9 mouse cellular contexts compared by ENCODE assay signal in the genomic region with DNA sequence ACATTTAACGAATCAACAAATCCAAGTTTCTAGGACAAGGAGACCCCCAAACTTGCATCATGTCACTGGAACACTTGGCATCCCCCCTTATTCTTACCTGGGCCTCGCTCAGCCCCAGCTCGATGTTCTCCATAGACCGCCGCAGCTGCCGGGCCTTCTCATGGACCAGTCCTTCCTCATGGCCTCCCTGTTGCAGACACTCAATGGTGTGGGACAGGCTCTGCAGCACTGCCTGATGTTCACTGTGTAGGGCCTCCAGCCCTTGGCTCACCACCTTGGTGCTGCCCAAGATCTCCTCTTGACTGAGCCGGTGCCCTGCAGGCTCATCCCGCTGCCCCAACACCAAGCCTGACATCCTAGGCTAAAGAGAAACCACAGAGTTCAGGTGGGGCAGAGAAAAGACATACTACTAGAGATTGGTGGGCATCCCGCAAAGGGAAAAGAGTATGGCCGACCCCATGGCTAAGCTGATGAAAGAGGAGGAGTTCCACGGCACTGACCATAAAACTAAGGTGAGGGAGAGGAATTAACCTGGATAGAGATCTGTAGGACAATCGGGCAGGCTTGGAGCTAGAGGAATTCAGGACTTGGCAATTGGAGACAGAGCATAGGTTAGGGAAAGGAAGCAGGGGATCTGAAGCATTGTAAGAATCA. TPM values are rescaled to one million over a fixed set of nuclear protein-coding genes. Genes with fewer than 3 reads are reported as not detected.
DNase-seq lines count a peak whose midpoint lies in the region; ATAC-seq and TF ChIP-seq lines count a peak whose summit lies in the region.
"Had no signal": no experiment of that assay in that cellular context is flagged by ENCODE, and none has a peak within 500 bp of the region (broad histone marks: within the 10 kb centered on the region; RNA-seq: fewer than 3 reads in every experiment).

No protein-coding gene starts in this region.

- H3K27ac ChIP-seq in gastrocnemius, adult 2 months, result peak overlapping the region; percentile 99
- no peak overlapping the region for H3K27ac ChIP-seq in hindbrain, embryonic 11.5 days (ENCODE audit: low read depth, low read length)
- 0 out of 2 replicates have a peak overlapping the region, but pooled peaks have one; percentile 73 for H3K27ac ChIP-seq in macrophage

- no peak for ATAC-seq in hindbrain, embryonic 11.5 days (ENCODE audit: low FRiP score)
- ATAC-seq in megakaryocyte-erythroid progenitor cell, adult 5-6 weeks (replicated peaks; ENCODE audit: low FRiP score, low TSS enrichment, poor library complexity, severe bottlenecking), result no peak

- H3K36me3 ChIP-seq in E14TG2a.4 (ENCODE audit: insufficient read depth, low read length) (peaks cover 42% of the 10 kb centered on the region), macrophage (ENCODE audit: inconsistent target) (peaks cover 4% of the 10 kb centered on the region; the same call in 1 of the 2 replicates)
- 0 out of 2 replicates have a peak, but pooled peaks cover 6% of the 10 kb centered on the region for H3K36me3 ChIP-seq in hindbrain, embryonic 11.5 days (ENCODE audit: control insufficient read depth, insufficient read depth, low read length)

- 89% methylated on average over 12 of the region's 12 CpGs for WGBS in hindbrain, embryonic 11.5 days
- WGBS in macrophage (ENCODE audit: missing documents), result 95% methylated on average over 11 of the region's 12 CpGs

- H3K9me3 ChIP-seq in E14TG2a.4 (ENCODE audit: low read length), result no peaks in the 10 kb centered on the region
- no peaks in the 10 kb centered on the region for H3K9me3 ChIP-seq in hindbrain, embryonic 11.5 days (ENCODE audit: control insufficient read depth, low read length)

- H3K4me2 ChIP-seq in hindbrain, embryonic 11.5 days (replicated peaks; ENCODE audit: low read depth, low read length), result 0 out of 2 replicates have a peak overlapping the region, but pooled peaks have one; percentile 6

- H3K27me3 ChIP-seq in E14TG2a.4 (ENCODE audit: insufficient read depth, low read length), result no peaks in the 10 kb centered on the region
- no peaks in the 10 kb centered on the region for H3K27me3 ChIP-seq in hindbrain, embryonic 11.5 days (ENCODE audit: control insufficient read depth, insufficient read depth, low read length)

- TF ChIP-seq CTCF in gastrocnemius, adult 2 months (IDR thresholded peaks at IDR 0.05), result no peak
- TF ChIP-seq CTCF in E14TG2a.4 (conservative IDR thresholded peaks at IDR 0.05; ENCODE audit: low read length), result no peak

- H3K4me3 ChIP-seq in gastrocnemius, adult 2 months, result peak overlapping the region; percentile 80
- H3K4me3 ChIP-seq in E14TG2a.4 (replicated peaks; ENCODE audit: low read length), result peak overlapping the region; percentile 98
- H3K4me3 ChIP-seq in hindbrain, embryonic 11.5 days (ENCODE audit: low read depth, low read length), result no peak overlapping the region
- H3K4me3 ChIP-seq in macrophage (ENCODE audit: inconsistent target), result no peak overlapping the region

- peaks cover 27% of the 10 kb centered on the region for H3K79me2 ChIP-seq in macrophage (ENCODE audit: inconsistent target)

- H3K9ac ChIP-seq in hindbrain, embryonic 11.5 days (ENCODE audit: low read depth, low read length), result 0 out of 2 replicates have a peak overlapping the region, but pooled peaks have one; percentile 19

- DNase-seq in gastrocnemius, adult 2 months, result no peak
- no peak for DNase-seq in gastrocnemius, postnatal 4 days (ENCODE audit: low spot score in 2 of 2)
- DNase-seq in hindbrain, embryonic 11.5 days (ENCODE audit: low spot score), result no peak
- DNase-seq in left cerebral cortex, adult 18-20 months (ENCODE audit: low spot score in 2 of 2), result no peak
- DNase-seq in retina, postnatal 1 day, result no peak
- DNase-seq: thymus, postnatal 4 days had no signal

- intact Hi-C loops in gastrocnemius, adult 2 months (cut with DNase I), result loop anchor here (2.0 kb wide), 1 partner anchor 69 kb away; no protein-coding TSS in a partner anchor

- peaks cover 59% of the 10 kb centered on the region for H3K4me1 ChIP-seq in E14TG2a.4 (replicated peaks; ENCODE audit: low read depth, low read length)
- no peaks in the 10 kb centered on the region for H3K4me1 ChIP-seq in hindbrain, embryonic 11.5 days (replicated peaks; ENCODE audit: control insufficient read depth, insufficient read depth, low read length)

RNA-seq across cellular contexts. Expression of a gene that starts 1.5 kb away (rescaled TPM):
- total RNA-seq in gastrocnemius, adult 2 months (2021), result 10 to 100 TPM; 10.9 to 13.1 TPM
- total RNA-seq in gastrocnemius, postnatal 4 days (2021), result 10 to 100 TPM; 21.6 to 24.1 TPM
- 22.7 and 29.8 TPM in 2 replicates for polyA plus RNA-seq in hindbrain, embryonic 11.5 days (2014; fragmentation: Nextera tagmentation; extraction: Ambion mirVana)
- 10 to 100 TPM in 18 of 26 experiments, 1 to 10 TPM in 7, under 1 TPM in 1; 0.75 to 65.3 (median 13.7) TPM for total RNA-seq in macrophage (2018; cell fraction: chromatin; rRNA removed)
- total RNA-seq in macrophage (2018; cell fraction: cytosol; rRNA removed), result 10 to 100 TPM; 21.0 to 67.7 (median 39.1) TPM
- total RNA-seq in macrophage (2018; cell fraction: nucleus; rRNA removed), result 10 to 100 TPM in 21 of 26 experiments, 1 to 10 TPM in 5; 5.5 to 47.7 (median 18.4) TPM
- polyA plus RNA-seq in macrophage (2018), result 41.6 to 48.1 TPM (median 47.7 TPM) in 3 replicates
- 5.8 and 6.9 TPM in 2 replicates for total RNA-seq in megakaryocyte-erythroid progenitor cell, adult 5-6 weeks (2014; fragmentation: Nextera tagmentation)
- 5.6 and 5.9 TPM in 2 replicates for total RNA-seq in megakaryocyte-erythroid progenitor cell, adult 5-6 weeks (2017)
- total RNA-seq in left cerebral cortex, adult 18-20 months (2021), result 10 to 100 TPM; 24.3 to 26.2 TPM

RNA-seq across cellular contexts. Expression of a gene that starts 1.8 kb away (rescaled TPM):
- total RNA-seq in gastrocnemius, adult 2 months (2021), result 100 to 1,000 TPM in 1 of 2 experiments, 10 to 100 TPM in 1; 82.7 to 120 TPM
- total RNA-seq in gastrocnemius, postnatal 4 days (2021), result 100 to 1,000 TPM; 104 to 107 TPM
- polyA plus RNA-seq in hindbrain, embryonic 11.5 days (2014; fragmentation: Nextera tagmentation; extraction: Ambion mirVana), result 94.8 and 95.2 TPM in 2 replicates
- 10 to 100 TPM in 14 of 26 experiments, 1 to 10 TPM in 12; 2.0 to 26.5 (median 12.4) TPM for total RNA-seq in macrophage (2018; cell fraction: chromatin; rRNA removed)
- total RNA-seq in macrophage (2018; cell fraction: cytosol; rRNA removed), result 10 to 100 TPM; 23.2 to 51.7 (median 39.6) TPM
- 10 to 100 TPM in 21 of 26 experiments, 1 to 10 TPM in 5; 4.9 to 37.1 (median 15.6) TPM for total RNA-seq in macrophage (2018; cell fraction: nucleus; rRNA removed)
- 34.1 to 78.8 TPM (median 41.5 TPM) in 3 replicates for polyA plus RNA-seq in macrophage (2018)
- 74.7 and 190 TPM in 2 replicates for total RNA-seq in megakaryocyte-erythroid progenitor cell, adult 5-6 weeks (2014; fragmentation: Nextera tagmentation)
- 82.2 and 97.0 TPM in 2 replicates for total RNA-seq in megakaryocyte-erythroid progenitor cell, adult 5-6 weeks (2017)
- total RNA-seq in left cerebral cortex, adult 18-20 months (2021), result 10 to 100 TPM; 51.8 to 53.0 TPM

RNA-seq across cellular contexts. Expression of a gene that starts 5.9 kb away (rescaled TPM):
- total RNA-seq in gastrocnemius, adult 2 months (2021), result 1 to 10 TPM; 2.9 to 5.6 TPM
- 100 to 1,000 TPM; 100 to 101 TPM for total RNA-seq in gastrocnemius, postnatal 4 days (2021)
- polyA plus RNA-seq in hindbrain, embryonic 11.5 days (2014; fragmentation: Nextera tagmentation; extraction: Ambion mirVana), result 25.9 and 30.5 TPM in 2 replicates
- total RNA-seq in macrophage (2018; cell fraction: chromatin; rRNA removed), result 10 to 100 TPM in 16 of 26 experiments, 1 to 10 TPM in 10; 2.7 to 30.0 (median 12.8) TPM
- total RNA-seq in macrophage (2018; cell fraction: cytosol; rRNA removed), result 10 to 100 TPM in 8 of 26 experiments, 1 to 10 TPM in 18; 3.3 to 13.4 (median 6.7) TPM
- 10 to 100 TPM in 10 of 26 experiments, 1 to 10 TPM in 16; 4.2 to 18.6 (median 8.9) TPM for total RNA-seq in macrophage (2018; cell fraction: nucleus; rRNA removed)
- 6.2 to 8.8 TPM (median 7.3 TPM) in 3 replicates for polyA plus RNA-seq in macrophage (2018)
- total RNA-seq in megakaryocyte-erythroid progenitor cell, adult 5-6 weeks (2014; fragmentation: Nextera tagmentation), result 11.2 and 12.6 TPM in 2 replicates
- 6.6 and 12.6 TPM in 2 replicates for total RNA-seq in megakaryocyte-erythroid progenitor cell, adult 5-6 weeks (2017)
- 10 to 100 TPM; 26.1 to 27.1 TPM for total RNA-seq in left cerebral cortex, adult 18-20 months (2021)

RNA-seq across cellular contexts. Expression of a gene that starts 15.0 kb away (rescaled TPM):
- total RNA-seq in gastrocnemius, adult 2 months (2021), result under 1 TPM; 0.28 to 0.78 TPM
- total RNA-seq in gastrocnemius, postnatal 4 days (2021), result 10 to 100 TPM; 46.2 to 50.0 TPM
- 16.0 and 21.5 TPM in 2 replicates for polyA plus RNA-seq in hindbrain, embryonic 11.5 days (2014; fragmentation: Nextera tagmentation; extraction: Ambion mirVana)
- total RNA-seq in macrophage (2018; cell fraction: chromatin; rRNA removed), result 1 to 10 TPM in 2 of 26 experiments, under 1 TPM in 6, not detected in 18; 0.19 to 8.8 (median 0.39) TPM
- under 1 TPM in 15 of 26 experiments, not detected in 11; 0.03 to 0.19 (median 0.04) TPM for total RNA-seq in macrophage (2018; cell fraction: cytosol; rRNA removed)
- 1 to 10 TPM in 1 of 26 experiments, under 1 TPM in 5, not detected in 20; 0.15 to 1.6 (median 0.18) TPM for total RNA-seq in macrophage (2018; cell fraction: nucleus; rRNA removed)
- 0.04 to 0.14 TPM in 2 of 3 replicates, not detected in the other for polyA plus RNA-seq in macrophage (2018)
- total RNA-seq in megakaryocyte-erythroid progenitor cell, adult 5-6 weeks (2014; fragmentation: Nextera tagmentation), result 0.12 and 0.20 TPM in 2 replicates
- total RNA-seq in megakaryocyte-erythroid progenitor cell, adult 5-6 weeks (2017), result 0.14 and 0.53 TPM in 2 replicates
- 10 to 100 TPM in 1 of 2 experiments, 1 to 10 TPM in 1; 9.5 to 10.1 TPM for total RNA-seq in left cerebral cortex, adult 18-20 months (2021)

RNA-seq across cellular contexts. Expression of a gene that starts 29.9 kb away (rescaled TPM):
- total RNA-seq in gastrocnemius, adult 2 months (2021), result 10 to 100 TPM in 1 of 2 experiments, 1 to 10 TPM in 1; 7.9 to 12.6 TPM
- total RNA-seq in gastrocnemius, postnatal 4 days (2021), result 10 to 100 TPM; 17.9 to 21.6 TPM
- polyA plus RNA-seq in hindbrain, embryonic 11.5 days (2014; fragmentation: Nextera tagmentation; extraction: Ambion mirVana), result 57.9 and 58.4 TPM in 2 replicates
- total RNA-seq in macrophage (2018; cell fraction: chromatin; rRNA removed), result 10 to 100 TPM in 24 of 26 experiments, 1 to 10 TPM in 2; 7.2 to 26.0 (median 17.8) TPM
- total RNA-seq in macrophage (2018; cell fraction: cytosol; rRNA removed), result 10 to 100 TPM; 23.3 to 43.0 (median 35.7) TPM
- 10 to 100 TPM; 10.2 to 32.5 (median 19.9) TPM for total RNA-seq in macrophage (2018; cell fraction: nucleus; rRNA removed)
- 30.5 to 52.1 TPM (median 39.7 TPM) in 3 replicates for polyA plus RNA-seq in macrophage (2018)
- 16.1 and 23.4 TPM in 2 replicates for total RNA-seq in megakaryocyte-erythroid progenitor cell, adult 5-6 weeks (2014; fragmentation: Nextera tagmentation)
- 60.4 and 64.8 TPM in 2 replicates for total RNA-seq in megakaryocyte-erythroid progenitor cell, adult 5-6 weeks (2017)
- 10 to 100 TPM; 17.1 to 17.2 TPM for total RNA-seq in left cerebral cortex, adult 18-20 months (2021)

Comparison
In these comparisons a context has a peak if more than half of its experiments do, and no peak if none do; other contexts are left out.
1. H3K4me3 ChIP-seq: peak in gastrocnemius, adult 2 months (single experiment) and E14TG2a.4 (single experiment); none in hindbrain, embryonic 11.5 days (single experiment) and macrophage (single experiment).